Comparison of ENCODE assay signal across 8 mouse cellular contexts in genomic region chr15:79108421-79109320, GRCm38 (mm10). TPM values are rescaled to one million over a fixed set of nuclear protein-coding genes. Genes with fewer than 3 reads are reported as not detected.
A peak's percentile ranks its signal among the peaks of the same experiment; 100 is the strongest.
DNase-seq lines count a peak whose midpoint lies in the region; ATAC-seq and TF ChIP-seq lines count a peak whose summit lies in the region.

Gene Micall1, plus strand, starts transcription at chr15:79108898.

- H3K27ac ChIP-seq in gastrocnemius, adult 2 months, result peak within 1 kb of the TSS; percentile 95
- H3K27ac ChIP-seq in hindbrain, embryonic 15.5 days (replicated peaks), result peak within 1 kb of the TSS; percentile 82
- H3K27ac ChIP-seq in left cerebral cortex, adult 2 months, result peak within 1 kb of the TSS; percentile 80
- peak within 1 kb of the TSS; percentile 55 for H3K27ac ChIP-seq in macrophage

- peaks cover 21% of the 10 kb centered on the region; the same call in 1 of the 2 replicates for H3K79me2 ChIP-seq in macrophage (ENCODE audit: inconsistent target)

- peak; percentile 79 for ATAC-seq in Patski
- peak; percentile 62 for ATAC-seq in hindbrain, embryonic 15.5 days (ENCODE audit: low FRiP score, low read depth)

- no peaks in the 10 kb centered on the region for H3K36me3 ChIP-seq in hindbrain, embryonic 15.5 days
- no peaks in the 10 kb centered on the region; the same call in 1 of the 2 replicates for H3K36me3 ChIP-seq in macrophage (ENCODE audit: inconsistent target)

- peak within 1 kb of the TSS; percentile 99 for H3K4me3 ChIP-seq in gastrocnemius, adult 2 months
- H3K4me3 ChIP-seq in hindbrain, embryonic 15.5 days, result peak within 1 kb of the TSS; percentile 95
- peak within 1 kb of the TSS; percentile 71 for H3K4me3 ChIP-seq in left cerebral cortex, adult 2 months
- H3K4me3 ChIP-seq in macrophage (ENCODE audit: inconsistent target), result peak within 1 kb of the TSS; percentile 52

- peak; percentile 42 for DNase-seq in Patski (ENCODE audit: low read depth, low spot score)
- peak; percentile 81 for DNase-seq in cerebellum, adult 9-11 months
- DNase-seq in gastrocnemius, adult 2 months, result peak; percentile 90
- DNase-seq in left cerebral cortex, adult 2 months (ENCODE audit: extremely low spot score in 1 of 2, low spot score in 2 of 2), result peak; percentile 41 to 60
- peak; percentile 64 for DNase-seq in right cerebral cortex, postnatal 4 days
- peak; percentile 72 for DNase-seq in yolk sac, embryonic 10.5 days (ENCODE audit: low spot score)

- in situ Hi-C loops in Patski (cut with MboI; ENCODE audit: low pct_unique_long_range_greater_than_20kb), result no loop called here

- H3K4me2 ChIP-seq in hindbrain, embryonic 15.5 days, result peak within 1 kb of the TSS; percentile 96

- no peaks in the 10 kb centered on the region for H3K27me3 ChIP-seq in Patski
- no peaks in the 10 kb centered on the region for H3K27me3 ChIP-seq in hindbrain, embryonic 15.5 days

- peaks cover 33% of the 10 kb centered on the region for H3K4me1 ChIP-seq in hindbrain, embryonic 15.5 days (replicated peaks)

- no peaks in the 10 kb centered on the region for H3K9me3 ChIP-seq in hindbrain, embryonic 15.5 days

- intact Hi-C loops in gastrocnemius, adult 2 months (cut with DNase I), result no loop called here
- intact Hi-C loops in left cerebral cortex, adult 2 months (cut with DNase I), result no loop called here

- POLR2A ChIA-PET in Patski (lab: Charles Lee), result interaction anchor here (0.6 to 3.4 kb wide), 5 partner anchors 9 to 23 kb away, joined by 4 to 10 read pairs (median 4); no protein-coding TSS in a partner anchor

- H3K9ac ChIP-seq in hindbrain, embryonic 15.5 days, result peak within 1 kb of the TSS; percentile 93

- no peak for TF ChIP-seq CTCF in Patski (IDR thresholded peaks at IDR 0.05)
- TF ChIP-seq CTCF in gastrocnemius, adult 2 months (IDR thresholded peaks at IDR 0.05), result no peak
- no peak for TF ChIP-seq CTCF in left cerebral cortex, adult 2 months (IDR thresholded peaks at IDR 0.05)

- CTCF ChIA-PET in Patski (lab: Charles Lee), result interaction anchor here (1.4 to 1.5 kb wide), 2 partner anchors 18 to 37 kb away, joined by 4 to 5 read pairs; no protein-coding TSS in a partner anchor

- WGBS in hindbrain, embryonic 15.5 days, result under 1% methylated on average over 65 of the region's 85 CpGs
- 1% methylated on average over 79 of the region's 85 CpGs for WGBS in macrophage (ENCODE audit: missing documents)

RNA-seq across cellular contexts. Expression of gene Micall1, which starts in this region (rescaled TPM):
- polyA plus RNA-seq in Patski (2021) (43.0 TPM), macrophage (2018) (6.4 to 9.0 TPM (median 7.9 TPM) in 3 replicates)
- 10 to 100 TPM; 11.2 to 14.5 TPM for total RNA-seq in gastrocnemius, adult 2 months (2021)
- 12.4 and 15.0 TPM in 2 replicates for polyA plus RNA-seq in hindbrain, embryonic 15.5 days (2015; fragmentation: Nextera tagmentation; extraction: Ambion mirVana)
- total RNA-seq in left cerebral cortex, adult 2 months (2021), result 10 to 100 TPM; 22.8 to 23.2 TPM
- 100 to 1,000 TPM in 5 of 26 experiments, 10 to 100 TPM in 21; 18.5 to 245 (median 42.9) TPM for total RNA-seq in macrophage (2018; cell fraction: chromatin; rRNA removed)
- total RNA-seq in macrophage (2018; cell fraction: cytosol; rRNA removed), result 10 to 100 TPM in 9 of 26 experiments, 1 to 10 TPM in 17; 3.5 to 16.8 (median 6.6) TPM
- total RNA-seq in macrophage (2018; cell fraction: nucleus; rRNA removed), result 10 to 100 TPM in 21 of 26 experiments, 1 to 10 TPM in 5; 5.0 to 54.4 (median 17.9) TPM

Comparison
In these comparisons a context has a peak if more than half of its experiments do, and no peak if none do; other contexts are left out.
1. Peak in every context shown above with its lines: DNase-seq, ATAC-seq, H3K4me3 ChIP-seq and H3K27ac ChIP-seq.